Mouse (Mus musculus): ENCODE measurements at regions not wholly inside any gene's neighbourhood (a gene's known extent, or its start where the extent isn't known, plus 50 kb on each side); places are given as distances from the start of the nearest gene placed in this dataset.
"Not testable (repeated sequence)": the region's sequence is repeated elsewhere in the genome, so short reads cannot be mapped to it uniquely, and the experiment has no call there.

- Histone ChIP-seq H3K9me3 (no peaks in the 10 kb centered on the region), H3K4me1 (peaks cover 12% of the 10 kb centered on the region), H3K36me3 (replicated peaks; ENCODE audit: low read length) (no peaks in the 10 kb centered on the region), H3K27me3 (replicated peaks) (no peaks in the 10 kb centered on the region), H3K4me3 (replicated peaks) (no peak overlapping the region)
- TF ChIP-seq GATA1 (IDR thresholded peaks at IDR 0.05; ENCODE audit: borderline replicate concordance, low read length) (no peak), FLI1 (IDR thresholded peaks at IDR 0.05; ENCODE audit: low read length) (no peak)
Observed at GRCm38 (mm10) chr5:3211284-3211683, 130.0 kb upstream of the Cdk6 start.

- no peaks in the 10 kb centered on the region for H3K9me3 ChIP-seq
- TF ChIP-seq FLI1 (IDR thresholded peaks at IDR 0.05; ENCODE audit: low read length) (no peak), GATA1 (IDR thresholded peaks at IDR 0.05; ENCODE audit: borderline replicate concordance, low read length) (no peak)
- H3K27me3 ChIP-seq (replicated peaks), result no peaks in the 10 kb centered on the region
- no peak overlapping the region for H3K4me3 ChIP-seq (replicated peaks)
- no peaks in the 10 kb centered on the region for H3K36me3 ChIP-seq (replicated peaks; ENCODE audit: low read length)
- H3K4me1 ChIP-seq, result peaks cover 12% of the 10 kb centered on the region
Observed at GRCm38 (mm10) chr5:3216053-3216452, 125.2 kb upstream of the Cdk6 start.

GRCm38 (mm10) chr5:3219230-3219629 is 122.1 kb upstream of the Cdk6 start:
- TF ChIP-seq FLI1 (IDR thresholded peaks at IDR 0.05; ENCODE audit: low read length), result no peak
- TF ChIP-seq GATA1 (IDR thresholded peaks at IDR 0.05; ENCODE audit: borderline replicate concordance, low read length), result no peak
- no peak overlapping the region for H3K4me3 ChIP-seq (replicated peaks)
- no peaks in the 10 kb centered on the region for H3K9me3 ChIP-seq
- H3K36me3 ChIP-seq (replicated peaks; ENCODE audit: low read length), result no peaks in the 10 kb centered on the region
- H3K27me3 ChIP-seq (replicated peaks), result no peaks in the 10 kb centered on the region
- peaks cover 8% of the 10 kb centered on the region for H3K4me1 ChIP-seq

- H3K27me3 ChIP-seq (replicated peaks), result no peaks in the 10 kb centered on the region
- peaks cover 5% of the 10 kb centered on the region for H3K4me1 ChIP-seq
- no peaks in the 10 kb centered on the region for H3K9me3 ChIP-seq
- no peak for TF ChIP-seq GATA1 (IDR thresholded peaks at IDR 0.05; ENCODE audit: borderline replicate concordance, low read length)
- TF ChIP-seq FLI1 (IDR thresholded peaks at IDR 0.05; ENCODE audit: low read length), result no peak
- H3K4me3 ChIP-seq (replicated peaks), result no peak overlapping the region
- no peaks in the 10 kb centered on the region for H3K36me3 ChIP-seq (replicated peaks; ENCODE audit: low read length)
Observed at GRCm38 (mm10) chr5:3219770-3220169, 121.5 kb upstream of the Cdk6 start.

GRCm38 (mm10) chr5:3223819-3224218 is 117.5 kb upstream of the Cdk6 start:
- not testable (repeated sequence) for H3K4me1 ChIP-seq; H3K4me3 ChIP-seq (replicated peaks); H3K9me3 ChIP-seq; H3K36me3 ChIP-seq (replicated peaks; ENCODE audit: low read length); H3K27me3 ChIP-seq (replicated peaks)

- not testable (repeated sequence) for H3K4me3 ChIP-seq (replicated peaks); H3K27me3 ChIP-seq (replicated peaks); H3K4me1 ChIP-seq; H3K9me3 ChIP-seq; H3K36me3 ChIP-seq (replicated peaks; ENCODE audit: low read length)
Observed at GRCm38 (mm10) chr5:3224392-3225054, 116.8 kb upstream of the Cdk6 start.

- not testable (repeated sequence) for H3K36me3 ChIP-seq (replicated peaks; ENCODE audit: low read length); H3K4me1 ChIP-seq; H3K4me3 ChIP-seq (replicated peaks); H3K9me3 ChIP-seq; H3K27me3 ChIP-seq (replicated peaks)
Observed at GRCm38 (mm10) chr5:3225358-3225757, 115.9 kb upstream of the Cdk6 start.

- not testable (repeated sequence) for H3K36me3 ChIP-seq (replicated peaks; ENCODE audit: low read length); H3K27me3 ChIP-seq (replicated peaks); H3K4me3 ChIP-seq (replicated peaks); H3K9me3 ChIP-seq; H3K4me1 ChIP-seq
Observed at GRCm38 (mm10) chr5:3244067-3244466, 97.2 kb upstream of the Cdk6 start.

- Histone ChIP-seq H3K36me3 (replicated peaks; ENCODE audit: low read length) (no peaks in the 10 kb centered on the region), H3K4me3 (replicated peaks) (no peak overlapping the region), H3K27me3 (replicated peaks) (no peaks in the 10 kb centered on the region), H3K9me3 (0 out of 2 replicates have a peak, but pooled peaks cover 4% of the 10 kb centered on the region), H3K4me1 (peaks cover 7% of the 10 kb centered on the region; the same call in 1 of the 2 replicates)
- TF ChIP-seq GATA1 (IDR thresholded peaks at IDR 0.05; ENCODE audit: borderline replicate concordance, low read length) (no peak), FLI1 (IDR thresholded peaks at IDR 0.05; ENCODE audit: low read length) (no peak)
Observed at GRCm38 (mm10) chr5:3247333-3247732, 94.0 kb upstream of the Cdk6 start.

- Histone ChIP-seq H3K4me3 (replicated peaks) (no peak overlapping the region), H3K36me3 (replicated peaks; ENCODE audit: low read length) (no peaks in the 10 kb centered on the region), H3K9me3 (0 out of 2 replicates have a peak, but pooled peaks cover 4% of the 10 kb centered on the region), H3K27me3 (replicated peaks) (no peaks in the 10 kb centered on the region), H3K4me1 (peaks cover 7% of the 10 kb centered on the region; the same call in 1 of the 2 replicates)
- TF ChIP-seq GATA1 (IDR thresholded peaks at IDR 0.05; ENCODE audit: borderline replicate concordance, low read length), result no peak
- no peak for TF ChIP-seq FLI1 (IDR thresholded peaks at IDR 0.05; ENCODE audit: low read length)
Observed at GRCm38 (mm10) chr5:3250273-3250672, 91.0 kb upstream of the Cdk6 start.

GRCm38 (mm10) chr5:3260289-3260688 is 81.0 kb upstream of the Cdk6 start:
- Histone ChIP-seq H3K9me3 (no peaks in the 10 kb centered on the region), H3K4me3 (replicated peaks) (no peak overlapping the region), H3K27me3 (replicated peaks) (no peaks in the 10 kb centered on the region), H3K36me3 (replicated peaks; ENCODE audit: low read length) (no peaks in the 10 kb centered on the region), H3K4me1 (no peaks in the 10 kb centered on the region)
- TF ChIP-seq FLI1 (IDR thresholded peaks at IDR 0.05; ENCODE audit: low read length) (no peak), GATA1 (IDR thresholded peaks at IDR 0.05; ENCODE audit: borderline replicate concordance, low read length) (no peak)

GRCm38 (mm10) chr5:3264988-3265738 is 76.1 kb upstream of the Cdk6 start:
- H3K27me3 ChIP-seq (replicated peaks); H3K4me1 ChIP-seq; H3K36me3 ChIP-seq (replicated peaks; ENCODE audit: low read length); H3K9me3 ChIP-seq; H3K4me3 ChIP-seq (replicated peaks): not testable (repeated sequence)

All from megakaryocyte, embryonic 14.5 days (primary cell).